Mouse (Mus musculus) MEL (cell line): ENCODE measurements around the gene Cldn1. TPM values are rescaled to one million over a fixed set of nuclear protein-coding genes. Genes with fewer than 3 reads are reported as not detected.

Source experiments
- DNase-seq: peaks from one replicate; pipeline ENCODE4 v3.0.0; 2011; ENCODE audit warnings: low read depth, low spot score
- H3K27ac ChIP-seq: 2 replicates; pipeline ENCODE4 v1.5.1; 2012; ENCODE audit warnings: low read depth, mild to moderate bottlenecking, control low read depth, low read length, moderate library complexity; ENCODE audit not compliant: control insufficient read depth
- H3K27me3 ChIP-seq, 2 experiments: fragments of 150-350 bp in 1 of 2; sonication (generic) in 1 of 2; 2 replicates each; pipeline ENCODE4 v1.6.1; 2012; ENCODE audit warnings: low read length in 2 of 2, mild to moderate bottlenecking in 2 of 2, improper control_type of control experiment in 1 of 2, moderate library complexity in 1 of 2; ENCODE audit not compliant: insufficient read depth in 2 of 2, control insufficient read depth in 1 of 2
- H3K36me3 ChIP-seq, 2 experiments: 2 replicates each; pipeline ENCODE4 v1.6.1; 2012 to 2014; ENCODE audit warnings: low read length in 2 of 2, improper control_type of control experiment in 1 of 2, inconsistent platforms in 1 of 2, mild to moderate bottlenecking in 1 of 2; ENCODE audit not compliant: insufficient read depth in 2 of 2, control insufficient read depth in 1 of 2
- H3K4me1 ChIP-seq, 2 experiments: fragments of 150-350 bp in 1 of 2; sonication (generic) in 1 of 2; 2 replicates each; pipeline ENCODE4 v1.6.1; 2012; ENCODE audit warnings: low read length in 2 of 2, improper control_type of control experiment in 1 of 2, mild to moderate bottlenecking in 1 of 2; ENCODE audit not compliant: insufficient read depth in 2 of 2, control insufficient read depth in 1 of 2
- H3K4me3 ChIP-seq, 2 experiments: fragments of 150-350 bp in 1 of 2; sonication (generic) in 1 of 2; 2 replicates each; pipeline ENCODE4 v1.5.1; 2012; ENCODE audit warnings: low read depth in 2 of 2, low read length in 2 of 2, mild to moderate bottlenecking in 2 of 2, moderate library complexity in 2 of 2, control low read depth in 1 of 2, improper control_type of control experiment in 1 of 2; ENCODE audit not compliant: control insufficient read depth in 1 of 2, insufficient read depth in 1 of 2
- H3K79me2 ChIP-seq: 2 replicates; pipeline ENCODE4 v1.6.1; 2012; ENCODE audit warnings: mild to moderate bottlenecking, low read length, moderate library complexity; ENCODE audit not compliant: control insufficient read depth, poor library complexity, insufficient read depth
- H3K9ac ChIP-seq: 2 replicates; pipeline ENCODE4 v1.6.1; 2012; ENCODE audit warnings: low read depth, mild to moderate bottlenecking, control low read depth, low read length, moderate library complexity; ENCODE audit not compliant: control insufficient read depth, poor library complexity, severe bottlenecking
- H3K9me3 ChIP-seq: fragments of 150-350 bp; sonication (generic); replicated peaks from 2 replicates; pipeline ENCODE4 v1.6.1; 2012; ENCODE audit warnings: mild to moderate bottlenecking, low read length, improper control_type of control experiment, moderate library complexity; ENCODE audit not compliant: insufficient read depth
- BHLHE40 ChIP-seq: IDR thresholded peaks from 2 replicates; pipeline ENCODE4 v1.6.1; 2012; ENCODE audit warnings: low read depth, mild to moderate bottlenecking, inconsistent platforms, low read length, improper control_type of control experiment, borderline replicate concordance
- CHD1 ChIP-seq: IDR thresholded peaks from 2 replicates; pipeline ENCODE4 v1.6.1; 2012; ENCODE audit warnings: low read depth, mild to moderate bottlenecking, inconsistent platforms, low read length, improper control_type of control experiment
- CTCF ChIP-seq, 3 experiments: IDR thresholded peaks in 2 of 3; conservative IDR thresholded peaks in 1 of 3; 2 replicates each; pipeline ENCODE4 v1.5.1; 2011 to 2012; ENCODE audit warnings: low read length in 3 of 3, low read depth in 2 of 3, mild to moderate bottlenecking in 2 of 3, improper control_type of control experiment in 1 of 3, inconsistent platforms in 1 of 3, mixed read lengths in 1 of 3, moderate library complexity in 1 of 3; ENCODE audit not compliant: control insufficient read depth in 1 of 3, insufficient read depth in 1 of 3, poor library complexity in 1 of 3, severe bottlenecking in 1 of 3
- E2F4 ChIP-seq: IDR thresholded peaks from 2 replicates; pipeline ENCODE4 v1.6.1; 2011; ENCODE audit warnings: low read depth, low read length, improper control_type of control experiment, borderline replicate concordance
- ELF1 ChIP-seq: IDR thresholded peaks from 2 replicates; pipeline ENCODE4 v1.6.1; 2014; ENCODE audit warnings: low read depth, mild to moderate bottlenecking, inconsistent platforms, low read length, improper control_type of control experiment, moderate library complexity
- ETS1 ChIP-seq: IDR thresholded peaks from 2 replicates; pipeline ENCODE4 v1.6.1; 2012; ENCODE audit warnings: low read depth, mild to moderate bottlenecking, inconsistent platforms, low read length, improper control_type of control experiment, moderate library complexity
- JUND ChIP-seq: IDR thresholded peaks from 2 replicates; pipeline ENCODE4 v1.6.1; 2011; ENCODE audit warnings: low read depth, mild to moderate bottlenecking, improper control_type of control experiment, low read length
- KAT2A ChIP-seq: conservative IDR thresholded peaks from 2 replicates; pipeline ENCODE4 v1.6.1; 2012; ENCODE audit warnings: low read depth, low read length, improper control_type of control experiment, inconsistent platforms
- MAX ChIP-seq: IDR thresholded peaks from 2 replicates; pipeline ENCODE4 v1.6.1; 2011; ENCODE audit warnings: low read length, improper control_type of control experiment
- MEF2A ChIP-seq: IDR thresholded peaks from 2 replicates; pipeline ENCODE4 v1.6.1; 2014; ENCODE audit warnings: low read depth, mild to moderate bottlenecking, inconsistent platforms, low read length, improper control_type of control experiment; ENCODE audit not compliant: poor library complexity, insufficient replicate concordance, severe bottlenecking; ENCODE audit errors: extremely low read depth
- MXI1 ChIP-seq: IDR thresholded peaks from 2 replicates; pipeline ENCODE4 v1.6.1; 2011; ENCODE audit warnings: mild to moderate bottlenecking, low read depth, low read length, improper control_type of control experiment
- MYB ChIP-seq: IDR thresholded peaks from 2 replicates; pipeline ENCODE4 v1.6.1; 2011; ENCODE audit warnings: mild to moderate bottlenecking, low read depth, low read length, improper control_type of control experiment
- MYC ChIP-seq: IDR thresholded peaks from 2 replicates; pipeline ENCODE4 v1.6.1; 2011; ENCODE audit warnings: low read depth, mild to moderate bottlenecking, low read length, improper control_type of control experiment, moderate library complexity
- NELFE ChIP-seq: IDR thresholded peaks from 2 replicates; pipeline ENCODE4 v1.6.1; 2011; ENCODE audit warnings: low read depth, low read length, improper control_type of control experiment
- POLR2AphosphoS5 ChIP-seq: IDR thresholded peaks from 2 replicates; pipeline ENCODE4 v1.6.1; 2012; ENCODE audit warnings: low read depth, borderline replicate concordance, mild to moderate bottlenecking, inconsistent platforms, low read length, moderate library complexity, mixed read lengths
- RCOR1 ChIP-seq: IDR thresholded peaks from 2 replicates; pipeline ENCODE4 v1.6.1; 2012; ENCODE audit warnings: low read depth, mild to moderate bottlenecking, inconsistent platforms, low read length, improper control_type of control experiment
- TAL1 ChIP-seq: IDR thresholded peaks from 2 replicates; pipeline ENCODE4 v1.6.1; 2012; ENCODE audit warnings: mild to moderate bottlenecking, inconsistent platforms, low read length, moderate library complexity, mixed read lengths
- USF1 ChIP-seq: IDR thresholded peaks from 2 replicates; pipeline ENCODE4 v1.6.1; 2014; ENCODE audit warnings: low read depth, mild to moderate bottlenecking, inconsistent platforms, low read length, improper control_type of control experiment, moderate library complexity
- USF2 ChIP-seq, 2 experiments: IDR thresholded peaks; 2 replicates each; pipeline ENCODE4 v1.6.1; 2011 to 2012; ENCODE audit warnings: improper control_type of control experiment in 2 of 2, low read length in 2 of 2, borderline replicate concordance in 1 of 2, inconsistent platforms in 1 of 2, low read depth in 1 of 2, mild to moderate bottlenecking in 1 of 2; ENCODE audit not compliant: insufficient read depth in 1 of 2
- ZMIZ1 ChIP-seq: IDR thresholded peaks from 2 replicates; pipeline ENCODE4 v1.6.1; 2012; ENCODE audit warnings: low read depth, mild to moderate bottlenecking, inconsistent platforms, low read length, improper control_type of control experiment, moderate library complexity
- ZNF384 ChIP-seq: IDR thresholded peaks from 2 replicates; pipeline ENCODE4 v1.6.1; 2012; ENCODE audit warnings: low read depth, mild to moderate bottlenecking, inconsistent platforms, low read length, improper control_type of control experiment
- polyA plus RNA-seq, 2 experiments: library from polyadenylated mRNA; stranded (reverse) in 1 of 2; unstranded in 1 of 2; fragments of >175 nt in 1 of 2; fragments of >200 nt in 1 of 2; gene quantifications; 2 replicates each; pipeline versions ENCODE4 v1.2.1 to v1.2.4; 2012; ENCODE audit warnings: low replicate concordance in 2 of 2, low read depth in 1 of 2; ENCODE audit not compliant: insufficient read length in 2 of 2, insufficient read depth in 1 of 2, missing spikeins in 1 of 2
- total RNA-seq: library from RNA; depleted of rRNA; stranded (reverse); fragments of 300-350 nt; gene quantifications from 2 replicates; pipeline ENCODE4 v1.2.3, GENCODE M21; 2012

Gene Cldn1
- total and polyA plus RNA-seq, 3 experiments = not detected

DNA sequence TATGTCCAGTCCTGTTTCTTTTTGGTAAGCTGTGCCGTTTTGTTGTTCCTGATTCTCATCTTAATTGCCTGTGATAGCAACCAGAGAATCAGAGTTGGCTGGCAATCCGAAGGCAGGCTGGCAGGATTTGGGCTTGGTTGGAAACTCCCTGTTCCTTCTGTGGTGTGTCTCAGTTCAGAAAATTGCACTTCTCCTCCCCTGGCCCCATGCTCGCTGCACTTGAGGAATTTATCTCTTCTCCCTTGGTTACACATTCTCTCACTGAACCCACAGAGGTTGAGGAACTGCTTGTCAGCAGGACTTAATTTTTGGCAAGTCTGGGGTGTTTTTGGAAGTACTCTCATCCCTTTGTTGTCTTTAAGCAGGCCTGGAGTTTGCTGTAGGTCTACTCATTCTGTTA, 29.3 kb upstream of the Cldn1 start:
- no peaks in the 10 kb centered on the region for H3K79me2 ChIP-seq
- no peak overlapping the region for H3K4me3 ChIP-seq
- no peak overlapping the region for H3K9ac ChIP-seq
- H3K9me3 ChIP-seq = no peaks in the 10 kb centered on the region
- no peak for DNase-seq
- no peaks in the 10 kb centered on the region for H3K27me3 ChIP-seq
- TF ChIP-seq ELF1 = no peak
- TF ChIP-seq MEF2A = no peak
- no peak for TF ChIP-seq RCOR1
- TF ChIP-seq CHD1 = no peak
- TF ChIP-seq MYB = no peak
- no peak for TF ChIP-seq KAT2A
- TF ChIP-seq USF1 = no peak
- TF ChIP-seq MYC = no peak
- H3K4me1 ChIP-seq = no peaks in the 10 kb centered on the region
- no peak overlapping the region for H3K27ac ChIP-seq
- H3K36me3 ChIP-seq = no peaks in the 10 kb centered on the region

DNA sequence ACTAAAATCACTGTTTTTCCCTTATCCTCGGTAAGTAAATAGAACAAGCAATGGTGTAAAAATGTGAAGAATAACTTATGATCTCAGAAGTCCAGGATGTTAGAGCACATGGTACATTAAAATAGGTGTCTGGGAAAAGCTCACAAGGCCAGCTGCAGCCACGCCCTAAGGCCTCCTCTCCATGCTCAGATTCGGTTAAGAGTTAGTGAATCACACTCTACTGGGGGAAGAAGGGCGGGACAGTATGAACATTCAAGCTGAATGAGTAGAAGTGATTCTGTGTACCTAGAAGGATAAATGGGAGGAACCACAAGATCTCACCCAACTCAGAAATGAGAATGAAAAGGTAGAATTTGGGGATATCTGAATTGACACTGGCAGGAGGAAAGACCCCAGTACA, 28.9 kb upstream of the Cldn1 start:
- Histone ChIP-seq H3K27me3 (no peaks in the 10 kb centered on the region), H3K4me1 (no peaks in the 10 kb centered on the region), H3K4me3 (no peak overlapping the region), H3K9ac (no peak overlapping the region), H3K36me3 (no peaks in the 10 kb centered on the region), H3K27ac (no peak overlapping the region), H3K9me3 (no peaks in the 10 kb centered on the region), H3K79me2 (no peaks in the 10 kb centered on the region)
- DNase-seq = no peak
- TF ChIP-seq NELFE = no peak
- no peak for TF ChIP-seq MAX
- no peak for TF ChIP-seq POLR2AphosphoS5

DNA sequence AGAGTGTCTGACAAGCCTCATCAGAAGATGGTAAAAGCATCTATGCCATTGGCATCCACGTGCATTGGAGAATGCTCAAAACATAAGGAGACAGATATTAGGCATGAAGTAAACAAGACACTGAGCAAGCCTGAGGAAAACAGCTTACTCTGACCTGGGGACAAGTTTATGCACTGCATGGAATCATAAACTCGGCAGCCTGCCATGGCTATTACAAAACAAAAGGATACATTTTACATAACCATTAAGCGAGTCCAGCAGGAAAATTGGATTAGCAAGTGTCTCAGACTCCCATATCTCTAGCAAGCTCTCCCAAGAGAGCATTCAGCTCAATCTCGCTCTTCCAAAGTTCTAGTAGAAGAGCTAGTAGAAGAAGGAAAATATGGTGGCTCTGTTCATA, 19.3 kb upstream of the Cldn1 start:
- Histone ChIP-seq H3K79me2 (no peaks in the 10 kb centered on the region), H3K9ac (no peak overlapping the region), H3K4me3 (no peak overlapping the region), H3K4me1 (no peaks in the 10 kb centered on the region), H3K27ac (no peak overlapping the region), H3K9me3 (no peaks in the 10 kb centered on the region), H3K36me3 (no peaks in the 10 kb centered on the region), H3K27me3 (no peaks in the 10 kb centered on the region)
- DNase-seq = no peak
- no peak for TF ChIP-seq USF2 (IDR thresholded peaks at IDR 0.05; ENCODE audit: borderline replicate concordance in 1 of 2, insufficient read depth in 1 of 2, low read depth in 1 of 2, low read length in 2 of 2)
- no peak for TF ChIP-seq TAL1
- no peak for TF ChIP-seq ETS1
- no peak for TF ChIP-seq MXI1
- no peak for TF ChIP-seq E2F4
- TF ChIP-seq JUND = no peak
- TF ChIP-seq ZNF384 = no peak
- no peak for TF ChIP-seq MYB
- TF ChIP-seq CTCF (IDR thresholded peaks at IDR 0.05 in 2 of 3, conservative IDR thresholded peaks at IDR 0.05 in 1 of 3; ENCODE audit: control insufficient read depth in 1 of 3, insufficient read depth in 1 of 3, low read depth in 2 of 3, low read length in 3 of 3, poor library complexity in 1 of 3, severe bottlenecking in 1 of 3) = no peak
- no peak for TF ChIP-seq ZMIZ1
- no peak for TF ChIP-seq ELF1
- no peak for TF ChIP-seq BHLHE40
- no peak for TF ChIP-seq NELFE
